Mouse (Mus musculus): ENCODE data around the gene Lsm7. TPM values are rescaled to one million over a fixed set of nuclear protein-coding genes. Genes with fewer than 3 reads are reported as not detected.

Gene Lsm7
- polyA plus RNA-seq, 2 experiments, result 371 to 417 TPM

DNA sequence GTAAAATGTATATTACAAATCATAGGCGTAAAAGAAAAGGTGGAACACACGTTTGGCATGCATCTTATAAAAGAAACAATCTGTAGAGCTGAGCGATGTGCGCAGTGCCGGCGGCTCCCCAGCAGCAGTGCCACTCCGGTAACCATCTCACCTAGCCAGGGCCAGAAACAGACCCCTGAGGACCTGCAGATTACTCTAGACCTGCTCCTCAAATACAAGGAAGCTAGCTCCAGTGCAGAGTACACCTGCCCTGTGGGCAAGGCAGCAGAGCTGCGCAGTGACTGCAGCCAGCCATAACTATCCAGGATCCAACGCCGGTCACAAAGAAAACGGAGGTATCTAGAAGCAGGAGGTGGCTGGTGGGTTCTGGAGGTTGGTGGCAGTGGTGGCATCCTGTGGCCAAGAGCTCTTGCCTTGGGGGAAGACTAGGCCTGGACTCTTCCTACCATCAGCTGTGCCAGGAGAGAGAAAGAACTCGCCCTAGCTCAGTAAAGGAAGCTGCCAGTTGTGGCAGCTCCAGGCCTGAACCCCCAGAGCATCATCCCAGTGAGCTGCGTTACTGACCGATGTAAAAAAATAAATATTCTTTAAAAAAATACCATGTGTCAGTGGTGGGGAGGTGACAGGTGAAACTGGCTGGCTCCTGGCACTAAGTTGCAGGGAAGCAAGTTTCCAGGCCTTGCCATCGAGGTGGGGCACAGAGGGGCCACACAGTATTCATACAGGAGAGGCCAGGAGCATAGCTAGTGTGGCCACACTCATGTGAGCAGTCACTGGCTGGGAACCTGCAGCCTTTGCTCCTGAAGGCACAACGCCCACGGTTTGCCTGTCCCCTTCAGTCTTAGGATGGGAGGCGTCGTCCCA, 46.6 kb upstream of the Lsm7 start:
- Histone ChIP-seq H3K27me3 (ENCODE audit: control insufficient read depth, insufficient read depth, low read length) (no peaks in the 10 kb centered on the region), H3K9ac (ENCODE audit: low read depth, low read length, severe bottlenecking) (0 out of 2 replicates have a peak overlapping the region, but pooled peaks have one; percentile 18), H3K4me3 (replicated peaks; ENCODE audit: low read length) (peak overlapping the region; percentile 89), H3K4me2 (replicated peaks; ENCODE audit: low read depth, low read length, severe bottlenecking) (peak overlapping the region; percentile 36; the same call in 1 of the 2 replicates), H3K27ac (replicated peaks; ENCODE audit: low read depth, low read length) (peak overlapping the region; percentile 30), H3K4me1 (ENCODE audit: control insufficient read depth, insufficient read depth, low read length) (peaks cover 10% of the 10 kb centered on the region), H3K9me3 (ENCODE audit: control insufficient read depth, low read length) (no peaks in the 10 kb centered on the region), H3K36me3 (ENCODE audit: control insufficient read depth, insufficient read depth, low read length) (peaks cover 50% of the 10 kb centered on the region)
- no peak for DNase-seq (ENCODE audit: low spot score)
- no peak for TF ChIP-seq POLR2A (IDR thresholded peaks at IDR 0.05; ENCODE audit: borderline replicate concordance, extremely low read depth, insufficient read depth, insufficient read length)
- 86% methylated on average over 19 of the region's 19 CpGs for WGBS
- no peak for ATAC-seq (ENCODE audit: low FRiP score, low read depth)

DNA sequence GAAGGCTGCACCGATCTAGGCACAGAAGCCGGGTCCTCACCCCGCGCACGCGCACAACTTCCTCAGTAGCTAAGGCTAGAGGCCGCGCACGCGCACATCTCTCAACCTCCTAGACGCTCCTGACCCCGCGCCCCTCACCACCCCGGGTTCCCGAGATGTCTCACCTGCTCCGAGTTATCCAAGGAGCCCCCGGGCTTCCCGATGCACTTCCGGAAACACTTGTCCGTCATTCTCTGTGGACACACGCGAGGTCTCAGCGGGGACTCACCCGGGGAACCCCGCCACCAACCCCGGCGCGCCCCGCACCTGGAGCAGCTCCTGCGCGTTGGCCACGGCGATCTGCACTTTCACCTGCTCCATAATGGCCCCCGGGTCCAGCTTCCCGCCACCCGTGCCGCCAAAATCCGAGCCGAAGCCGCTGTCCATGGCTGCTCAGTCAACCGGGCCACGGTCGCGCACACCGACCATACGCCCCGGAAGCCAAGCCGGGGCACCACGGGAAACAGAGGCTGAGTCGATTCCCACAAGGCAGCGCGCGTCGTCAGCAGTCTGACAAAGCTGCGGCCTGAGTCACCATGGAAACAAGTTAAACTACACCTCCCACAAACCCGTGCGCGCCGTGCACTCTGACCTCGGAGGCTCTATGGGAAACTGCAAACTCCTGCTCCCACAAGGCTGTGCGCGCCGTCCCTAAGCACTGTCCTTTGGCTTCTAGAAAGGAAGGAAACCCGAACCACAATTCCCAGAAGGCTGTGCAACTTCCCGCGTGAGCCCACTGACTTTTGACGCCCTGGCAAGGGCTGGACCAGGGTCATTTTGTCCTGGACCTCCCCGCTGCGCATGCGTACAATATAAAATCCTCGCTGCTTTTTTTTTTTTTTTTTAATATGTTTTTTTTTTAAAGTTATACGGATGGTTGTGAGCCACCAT, 45.6 kb upstream of the Lsm7 start, which contains the start of gene Timm13:
TSS of gene Timm13 (minus strand) at position 652 of the 930 bp plus-strand sequence.
- Histone ChIP-seq H3K4me2 (replicated peaks; ENCODE audit: low read depth, low read length, severe bottlenecking) (peak within 1 kb of the TSS; percentile 93), H3K9ac (ENCODE audit: low read depth, low read length, severe bottlenecking) (peak within 1 kb of the TSS; percentile 67), H3K4me3 (replicated peaks; ENCODE audit: low read length) (peak within 1 kb of the TSS; percentile 89), H3K27ac (replicated peaks; ENCODE audit: low read depth, low read length) (peak within 1 kb of the TSS; percentile 67), H3K36me3 (ENCODE audit: control insufficient read depth, insufficient read depth, low read length) (peaks cover 40% of the 10 kb centered on the region), H3K4me1 (ENCODE audit: control insufficient read depth, insufficient read depth, low read length) (peaks cover 10% of the 10 kb centered on the region), H3K27me3 (ENCODE audit: control insufficient read depth, insufficient read depth, low read length) (no peaks in the 10 kb centered on the region), H3K9me3 (ENCODE audit: control insufficient read depth, low read length) (no peaks in the 10 kb centered on the region)
- 0 out of 2 replicates have a peak, but pooled peaks have one; percentile 51 for TF ChIP-seq POLR2A (IDR thresholded peaks at IDR 0.05; ENCODE audit: borderline replicate concordance, extremely low read depth, insufficient read depth, insufficient read length)
- ATAC-seq (ENCODE audit: low FRiP score, low read depth) (peak; percentile 96), DNase-seq (ENCODE audit: low spot score) (peak; percentile 99)
- WGBS, result under 1% methylated on average over 72 of the region's 72 CpGs

DNA sequence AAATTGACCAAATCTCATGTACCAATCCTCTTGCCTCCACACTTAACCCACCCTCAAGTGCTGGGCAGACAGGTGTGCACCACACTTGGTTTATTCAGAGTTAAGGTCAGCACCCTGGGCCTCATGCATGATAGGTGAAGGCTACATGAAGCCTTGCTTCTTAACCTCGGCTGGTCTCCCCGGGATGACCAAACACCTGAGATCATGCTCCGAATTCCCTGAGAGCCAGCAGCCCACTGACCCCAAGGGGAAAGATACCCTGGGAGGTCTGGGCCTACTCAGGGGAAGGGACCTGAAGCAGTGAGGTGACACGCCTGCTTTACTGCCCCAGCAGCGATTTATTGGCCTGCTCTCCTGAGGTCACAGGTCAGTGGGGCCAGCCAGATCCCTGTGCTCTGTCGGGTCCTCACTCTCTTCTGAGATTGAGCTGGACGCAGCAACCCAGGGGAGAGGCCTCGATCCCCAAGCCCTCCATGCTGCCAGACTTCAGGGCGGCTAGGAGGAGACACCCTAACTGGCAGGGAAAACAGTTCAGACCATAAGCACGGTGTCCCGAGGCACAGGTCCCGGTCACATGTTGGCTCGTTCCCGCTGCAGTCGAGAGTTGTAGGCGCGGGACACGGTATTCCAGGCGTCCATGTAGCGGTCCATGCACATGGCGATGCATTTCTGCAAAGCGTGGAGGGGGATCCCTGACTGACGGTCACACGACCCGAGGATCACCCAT, 44.7 kb upstream of the Lsm7 start:
- H3K4me2 ChIP-seq (replicated peaks; ENCODE audit: low read depth, low read length, severe bottlenecking), result peak overlapping the region; percentile 93
- DNase-seq (ENCODE audit: low spot score) (no peak), ATAC-seq (ENCODE audit: low FRiP score, low read depth) (no peak)
- H3K9ac ChIP-seq (ENCODE audit: low read depth, low read length, severe bottlenecking), result peak overlapping the region; percentile 67
- peaks cover 31% of the 10 kb centered on the region for H3K36me3 ChIP-seq (ENCODE audit: control insufficient read depth, insufficient read depth, low read length)
- H3K9me3 ChIP-seq (ENCODE audit: control insufficient read depth, low read length), result no peaks in the 10 kb centered on the region
- whole genome bisulfite sequencing, result 12% methylated on average over 25 of the region's 25 CpGs
- peaks cover 10% of the 10 kb centered on the region for H3K4me1 ChIP-seq (ENCODE audit: control insufficient read depth, insufficient read depth, low read length)
- H3K27ac ChIP-seq (replicated peaks; ENCODE audit: low read depth, low read length), result peak overlapping the region; percentile 67; the same call in 1 of the 2 replicates
- peak overlapping the region; percentile 89 for H3K4me3 ChIP-seq (replicated peaks; ENCODE audit: low read length)
- TF ChIP-seq POLR2A (IDR thresholded peaks at IDR 0.05; ENCODE audit: borderline replicate concordance, extremely low read depth, insufficient read depth, insufficient read length), result no peak
- no peaks in the 10 kb centered on the region for H3K27me3 ChIP-seq (ENCODE audit: control insufficient read depth, insufficient read depth, low read length)

DNA sequence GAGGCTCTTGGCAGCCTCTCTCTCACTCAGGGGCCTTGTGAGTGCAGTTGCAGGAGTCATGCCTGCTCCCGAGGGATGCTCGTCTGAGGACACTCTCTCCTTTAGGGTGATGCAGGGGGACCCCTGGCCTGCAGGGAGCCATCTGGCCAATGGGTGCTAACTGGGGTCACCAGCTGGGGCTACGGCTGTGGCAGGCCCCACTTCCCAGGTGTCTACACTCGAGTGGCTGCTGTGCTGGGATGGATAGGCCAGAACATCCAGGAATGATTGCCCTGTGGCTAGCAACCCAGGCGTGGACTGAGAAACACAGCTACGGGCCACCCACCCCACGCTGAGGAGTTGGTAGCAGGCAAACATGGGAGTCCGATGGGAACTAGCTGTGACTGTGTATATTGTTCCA, 44.1 kb upstream of the Lsm7 start:
- Histone ChIP-seq H3K27ac (replicated peaks; ENCODE audit: low read depth, low read length) (no peak overlapping the region), H3K36me3 (ENCODE audit: control insufficient read depth, insufficient read depth, low read length) (peaks cover 26% of the 10 kb centered on the region), H3K4me1 (ENCODE audit: control insufficient read depth, insufficient read depth, low read length) (peaks cover 10% of the 10 kb centered on the region), H3K9me3 (ENCODE audit: control insufficient read depth, low read length) (no peaks in the 10 kb centered on the region), H3K27me3 (ENCODE audit: control insufficient read depth, insufficient read depth, low read length) (no peaks in the 10 kb centered on the region), H3K4me3 (replicated peaks; ENCODE audit: low read length) (peak overlapping the region; percentile 8; the same call in 1 of the 2 replicates), H3K9ac (ENCODE audit: low read depth, low read length, severe bottlenecking) (no peak overlapping the region), H3K4me2 (replicated peaks; ENCODE audit: low read depth, low read length, severe bottlenecking) (no peak overlapping the region)
- no peak for TF ChIP-seq POLR2A (IDR thresholded peaks at IDR 0.05; ENCODE audit: borderline replicate concordance, extremely low read depth, insufficient read depth, insufficient read length)
- 91% methylated on average over 8 of the region's 8 CpGs for WGBS
- ATAC-seq (ENCODE audit: low FRiP score, low read depth) (no peak), DNase-seq (ENCODE audit: low spot score) (no peak)

Measured in limb, embryonic 14.5 days (tissue).